Mouse (Mus musculus): ENCODE data around the gene Cacnb4.

GRCm38 (mm10) chr2:52677589-52677988, 958 bp upstream of the Cacnb4 start:
- TF ChIP-seq GATA1 (IDR thresholded peaks at IDR 0.05; ENCODE audit: low read length) (no peak), TAL1 (IDR thresholded peaks at IDR 0.05; ENCODE audit: low read length) (no peak)

All from erythroblast, embryonic 14.5 days (primary cell).